Mouse (Mus musculus): ENCODE data around the gene Gm21983. TPM values are rescaled to one million over a fixed set of nuclear protein-coding genes. Genes with fewer than 3 reads are reported as not detected.

The Gm21983 gene
- total and polyA plus RNA-seq, 3 experiments, result not detected

DNA sequence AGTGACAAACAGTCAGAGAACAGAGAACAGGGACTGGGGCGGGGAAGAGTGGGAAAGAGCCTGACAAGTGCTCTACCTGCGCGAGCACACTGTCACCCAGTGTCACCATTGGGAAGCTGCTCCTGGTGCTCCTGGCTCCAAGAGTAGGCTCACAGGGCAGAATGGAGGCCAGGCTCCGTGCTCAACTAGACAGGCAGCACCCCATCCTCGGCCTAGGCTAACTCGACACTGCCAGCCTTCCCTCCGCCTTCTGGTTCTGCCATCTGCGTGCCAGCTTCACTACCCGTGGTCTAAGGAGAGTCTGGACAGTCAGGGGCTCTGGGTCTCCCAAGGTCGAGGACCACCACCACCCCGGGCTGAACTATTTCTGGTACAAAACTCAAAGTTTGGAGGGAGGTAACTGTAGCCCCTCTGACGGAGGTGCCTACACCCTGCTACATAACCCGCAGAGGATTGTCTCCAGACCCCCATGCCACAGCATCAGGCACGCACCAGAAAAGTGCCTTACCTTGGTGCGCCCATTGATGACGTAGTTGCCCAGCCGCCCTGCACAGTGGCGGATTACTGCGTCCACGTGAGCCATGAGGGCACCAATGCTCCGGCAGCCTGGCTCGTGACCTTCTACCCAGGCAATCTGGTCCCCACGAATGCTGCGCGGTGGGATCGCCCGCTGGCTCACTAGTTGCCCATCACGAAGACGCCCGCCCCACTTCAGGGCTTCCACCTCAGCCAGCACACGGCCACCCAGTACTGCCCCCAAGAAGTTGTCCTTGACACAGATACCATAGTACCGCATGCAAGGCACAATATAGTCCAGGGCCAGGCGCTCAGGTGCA, 16.6 kb downstream of the Gm21983 start:
- ATAC-seq (ENCODE audit: extremely low read depth, insufficient number of reproducible peaks, low FRiP score, poor library complexity, severe bottlenecking) (no peak), DNase-seq (ENCODE audit: low spot score) (no peak)
- peaks cover 79% of the 10 kb centered on the region for H3K36me3 ChIP-seq (replicated peaks)
- no peak for TF ChIP-seq GATA1 (IDR thresholded peaks at IDR 0.05; ENCODE audit: borderline replicate concordance, low read length)
- TF ChIP-seq GATA2 (IDR thresholded peaks at IDR 0.05; ENCODE audit: borderline replicate concordance, low read depth, low read length), result no peak
- no peak for TF ChIP-seq CTCF (IDR thresholded peaks at IDR 0.05; ENCODE audit: low read depth, low read length)
- no peak for TF ChIP-seq TAL1 (conservative IDR thresholded peaks at IDR 0.05; ENCODE audit: low read depth, low read length)
- no peak for TF ChIP-seq POLR2AphosphoS5 (IDR thresholded peaks at IDR 0.05; ENCODE audit: insufficient replicate concordance, low read depth, low read length)
- H3K27me3 ChIP-seq (ENCODE audit: insufficient read depth, low read length), result no peaks in the 10 kb centered on the region; the same call in 1 of the 2 replicates
- H3K4me1 ChIP-seq (ENCODE audit: insufficient read depth, low read depth, low read length), result peaks cover 84% of the 10 kb centered on the region
- H3K4me3 ChIP-seq (ENCODE audit: low read depth, low read length), result peak overlapping the region; percentile 80; the same call in 1 of the 2 replicates
- H3K9me3 ChIP-seq (replicated peaks), result no peaks in the 10 kb centered on the region

- peak overlapping the region; percentile 0; the same call in 1 of the 2 replicates for H3K4me3 ChIP-seq (ENCODE audit: low read depth, low read length)
- H3K36me3 ChIP-seq (replicated peaks), result peaks cover 80% of the 10 kb centered on the region
- H3K27me3 ChIP-seq (ENCODE audit: insufficient read depth, low read length), result no peaks in the 10 kb centered on the region; the same call in 1 of the 2 replicates
- DNase-seq (ENCODE audit: low spot score) (no peak), ATAC-seq (ENCODE audit: extremely low read depth, insufficient number of reproducible peaks, low FRiP score, poor library complexity, severe bottlenecking) (no peak)
- H3K9me3 ChIP-seq (replicated peaks), result no peaks in the 10 kb centered on the region
- H3K4me1 ChIP-seq (ENCODE audit: insufficient read depth, low read depth, low read length), result peaks cover 79% of the 10 kb centered on the region
- TF ChIP-seq GATA2 (IDR thresholded peaks at IDR 0.05; ENCODE audit: borderline replicate concordance, low read depth, low read length) (no peak), CTCF (IDR thresholded peaks at IDR 0.05; ENCODE audit: low read depth, low read length) (no peak), TAL1 (conservative IDR thresholded peaks at IDR 0.05; ENCODE audit: low read depth, low read length) (no peak), POLR2AphosphoS5 (IDR thresholded peaks at IDR 0.05; ENCODE audit: insufficient replicate concordance, low read depth, low read length) (no peak), GATA1 (IDR thresholded peaks at IDR 0.05; ENCODE audit: borderline replicate concordance, low read length) (no peak)
Observed at GRCm38 (mm10) chr7:27163450-27163805, 17.5 kb downstream of the Gm21983 start.

- TF ChIP-seq GATA2 (IDR thresholded peaks at IDR 0.05; ENCODE audit: borderline replicate concordance, low read depth, low read length) (no peak), GATA1 (IDR thresholded peaks at IDR 0.05; ENCODE audit: borderline replicate concordance, low read length) (no peak), POLR2AphosphoS5 (IDR thresholded peaks at IDR 0.05; ENCODE audit: insufficient replicate concordance, low read depth, low read length) (no peak), TAL1 (conservative IDR thresholded peaks at IDR 0.05; ENCODE audit: low read depth, low read length) (no peak)
- H3K36me3 ChIP-seq (replicated peaks), result peaks cover 80% of the 10 kb centered on the region
- DNase-seq (ENCODE audit: low spot score) (no peak), ATAC-seq (ENCODE audit: extremely low read depth, insufficient number of reproducible peaks, low FRiP score, poor library complexity, severe bottlenecking) (no peak)
- no peaks in the 10 kb centered on the region for H3K9me3 ChIP-seq (replicated peaks)
- no peaks in the 10 kb centered on the region; the same call in 1 of the 2 replicates for H3K27me3 ChIP-seq (ENCODE audit: insufficient read depth, low read length)
- peak overlapping the region; percentile 0; the same call in 1 of the 2 replicates for H3K4me3 ChIP-seq (ENCODE audit: low read depth, low read length)
- peaks cover 74% of the 10 kb centered on the region for H3K4me1 ChIP-seq (ENCODE audit: insufficient read depth, low read depth, low read length)
Observed at GRCm38 (mm10) chr7:27162780-27163449, 18.0 kb downstream of the Gm21983 start.

- Histone ChIP-seq H3K9me3 (replicated peaks) (no peaks in the 10 kb centered on the region), H3K4me3 (ENCODE audit: low read depth, low read length) (no peak overlapping the region), H3K4me1 (ENCODE audit: insufficient read depth, low read depth, low read length) (peaks cover 69% of the 10 kb centered on the region), H3K36me3 (replicated peaks) (peaks cover 87% of the 10 kb centered on the region), H3K27me3 (ENCODE audit: insufficient read depth, low read length) (no peaks in the 10 kb centered on the region; the same call in 1 of the 2 replicates)
- no peak for DNase-seq (ENCODE audit: low spot score)
- TF ChIP-seq POLR2AphosphoS5 (IDR thresholded peaks at IDR 0.05; ENCODE audit: insufficient replicate concordance, low read depth, low read length), result 0 out of 2 replicates have a peak, but pooled peaks have one; percentile 7
- no peak for TF ChIP-seq TAL1 (conservative IDR thresholded peaks at IDR 0.05; ENCODE audit: low read depth, low read length)
- no peak for ATAC-seq (ENCODE audit: extremely low read depth, insufficient number of reproducible peaks, low FRiP score, poor library complexity, severe bottlenecking)
Observed at GRCm38 (mm10) chr7:27161744-27162143, 19.1 kb downstream of the Gm21983 start.

GRCm38 (mm10) chr7:27160921-27161320, 20.0 kb downstream of the Gm21983 start:
- ATAC-seq (ENCODE audit: extremely low read depth, insufficient number of reproducible peaks, low FRiP score, poor library complexity, severe bottlenecking) (no peak), DNase-seq (ENCODE audit: low spot score) (no peak)
- no peaks in the 10 kb centered on the region for H3K9me3 ChIP-seq (replicated peaks)
- peaks cover 69% of the 10 kb centered on the region for H3K4me1 ChIP-seq (ENCODE audit: insufficient read depth, low read depth, low read length)
- peaks cover 95% of the 10 kb centered on the region for H3K36me3 ChIP-seq (replicated peaks)
- H3K4me3 ChIP-seq (ENCODE audit: low read depth, low read length), result no peak overlapping the region
- no peaks in the 10 kb centered on the region; the same call in 1 of the 2 replicates for H3K27me3 ChIP-seq (ENCODE audit: insufficient read depth, low read length)
- TF ChIP-seq GATA1 (IDR thresholded peaks at IDR 0.05; ENCODE audit: borderline replicate concordance, low read length) (no peak), POLR2AphosphoS5 (IDR thresholded peaks at IDR 0.05; ENCODE audit: insufficient replicate concordance, low read depth, low read length) (no peak), TAL1 (conservative IDR thresholded peaks at IDR 0.05; ENCODE audit: low read depth, low read length) (no peak), GATA2 (IDR thresholded peaks at IDR 0.05; ENCODE audit: borderline replicate concordance, low read depth, low read length) (no peak), CTCF (IDR thresholded peaks at IDR 0.05; ENCODE audit: low read depth, low read length) (no peak)

DNA sequence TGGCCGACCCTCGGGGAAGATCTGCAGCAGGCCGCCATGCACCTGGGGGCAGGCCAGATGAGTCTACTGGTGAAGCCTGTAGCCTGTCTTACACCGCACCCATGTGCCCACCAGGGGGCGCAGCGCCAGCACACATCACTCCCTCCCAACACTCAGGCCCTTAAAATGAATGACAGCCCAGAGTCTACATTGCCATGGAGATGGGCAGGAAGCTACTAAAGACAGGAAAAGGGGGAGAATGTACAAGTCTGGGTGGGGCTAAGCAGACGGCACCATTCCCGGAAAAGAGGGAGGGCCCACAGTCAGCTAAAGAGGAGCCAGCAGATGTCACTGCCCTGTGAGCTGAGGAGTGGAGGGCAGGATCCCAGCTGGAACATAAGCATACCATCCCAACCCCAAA, 21.0 kb downstream of the Gm21983 start:
- H3K4me1 ChIP-seq (ENCODE audit: insufficient read depth, low read depth, low read length), result peaks cover 59% of the 10 kb centered on the region

More for the DNA sequence above, 21.0 kb downstream of the Gm21983 start:
- H3K4me3 ChIP-seq (ENCODE audit: low read depth, low read length), result 0 out of 2 replicates have a peak overlapping the region, but pooled peaks have one; percentile 8
- H3K36me3 ChIP-seq (replicated peaks), result peaks cover 98% of the 10 kb centered on the region
- ATAC-seq (ENCODE audit: extremely low read depth, insufficient number of reproducible peaks, low FRiP score, poor library complexity, severe bottlenecking) (peak; percentile 79), DNase-seq (ENCODE audit: low spot score) (peak; percentile 84)
- TF ChIP-seq GATA1 (IDR thresholded peaks at IDR 0.05; ENCODE audit: borderline replicate concordance, low read length), result no peak
- TF ChIP-seq CTCF (IDR thresholded peaks at IDR 0.05; ENCODE audit: low read depth, low read length), result peak; percentile 94
- no peaks in the 10 kb centered on the region; the same call in 1 of the 2 replicates for H3K27me3 ChIP-seq (ENCODE audit: insufficient read depth, low read length)
- no peaks in the 10 kb centered on the region for H3K9me3 ChIP-seq (replicated peaks)
